Mouse (Mus musculus) forebrain, embryonic 13.5 days (tissue): Measurements from ENCODE around the gene St3gal3. TPM values are rescaled to one million over a fixed set of nuclear protein-coding genes. Genes with fewer than 3 reads are reported as not detected.

Source experiments
- ATAC-seq: fragments of 200-750 bp; cut with Nextera tagmentation; 2 replicates; pipeline ENCODE4 v1.8.0; 2017
- H3K27ac ChIP-seq: fragments of 300-500 bp; sonication (generic); 2 replicates; pipeline ENCODE4 v1.5.1; 2015; ENCODE audit warnings: inconsistent platforms, mild to moderate bottlenecking, moderate library complexity
- H3K27me3 ChIP-seq: fragments of 300-500 bp; sonication (generic); 2 replicates; pipeline ENCODE4 v1.6.1; 2015; ENCODE audit warnings: mild to moderate bottlenecking, inconsistent platforms
- H3K36me3 ChIP-seq: fragments of 300-500 bp; sonication (generic); 2 replicates; pipeline ENCODE4 v1.6.1; 2015; ENCODE audit warnings: mild to moderate bottlenecking, inconsistent platforms; ENCODE audit not compliant: poor library complexity, severe bottlenecking
- H3K4me1 ChIP-seq: fragments of 300-500 bp; sonication (generic); 2 replicates; pipeline ENCODE4 v1.6.1; 2015; ENCODE audit warnings: inconsistent platforms
- H3K4me2 ChIP-seq: fragments of 300-500 bp; sonication (generic); 2 replicates; pipeline ENCODE4 v1.6.1; 2015; ENCODE audit warnings: inconsistent platforms, mild to moderate bottlenecking, moderate library complexity
- H3K4me3 ChIP-seq: fragments of 300-500 bp; sonication (generic); 2 replicates; pipeline ENCODE4 v1.5.1; 2015; ENCODE audit warnings: mild to moderate bottlenecking, inconsistent platforms
- H3K9ac ChIP-seq: fragments of 300-500 bp; sonication (generic); 2 replicates; pipeline ENCODE4 v1.6.1; 2015; ENCODE audit warnings: mild to moderate bottlenecking, inconsistent platforms
- H3K9me3 ChIP-seq: fragments of 300-500 bp; sonication (generic); replicated peaks from 2 replicates; pipeline ENCODE4 v1.6.1; 2016; ENCODE audit warnings: inconsistent platforms
- WGBS: fragments of 180-500 bp; shearing (Covaris S2); methylation state at CpG from one replicate; pipeline ENCODE4 v1.1.7; 2015; 5-methylcytosine and 5-hydroxymethylcytosine counted together
- polyA plus RNA-seq: library from polyadenylated mRNA; unstranded; fragments of >200 nt; fragmentation: Nextera tagmentation; extraction: Ambion mirVana; gene quantifications from 2 replicates; pipeline ENCODE4 v1.2.1, GENCODE M21; 2015

St3gal3 gene
- polyA plus RNA-seq, 1 experiment from 2014 or later = 9.2 TPM

- no peak overlapping the region for H3K27ac ChIP-seq
- no peaks in the 10 kb centered on the region for H3K27me3 ChIP-seq
- ATAC-seq = no peak
- H3K9ac ChIP-seq = no peak overlapping the region
- H3K36me3 ChIP-seq = peaks cover 100% of the 10 kb centered on the region
- no peak overlapping the region for H3K4me2 ChIP-seq
- 96% methylated on average over 7 of the region's 7 CpGs for WGBS
- no peak overlapping the region for H3K4me3 ChIP-seq
- H3K4me1 ChIP-seq = no peaks in the 10 kb centered on the region
- no peaks in the 10 kb centered on the region for H3K9me3 ChIP-seq
Measured at GRCm38 (mm10) chr4:118150804-118151203, 16.1 kb upstream of the St3gal3 start.

GRCm38 (mm10) chr4:118149956-118150680 is 15.4 kb upstream of the St3gal3 start:
- Histone ChIP-seq H3K4me1 (no peaks in the 10 kb centered on the region), H3K27me3 (no peaks in the 10 kb centered on the region), H3K27ac (no peak overlapping the region), H3K36me3 (peaks cover 100% of the 10 kb centered on the region), H3K9ac (no peak overlapping the region), H3K9me3 (no peaks in the 10 kb centered on the region), H3K4me3 (no peak overlapping the region), H3K4me2 (no peak overlapping the region)
- WGBS = 94% methylated on average over 14 of the region's 14 CpGs
- no peak for ATAC-seq

- no peak overlapping the region for H3K9ac ChIP-seq
- peaks cover 100% of the 10 kb centered on the region for H3K36me3 ChIP-seq
- H3K9me3 ChIP-seq = no peaks in the 10 kb centered on the region
- no peak overlapping the region for H3K4me2 ChIP-seq
- H3K27me3 ChIP-seq = no peaks in the 10 kb centered on the region
- no peak for ATAC-seq
- H3K4me3 ChIP-seq = no peak overlapping the region
- H3K27ac ChIP-seq = no peak overlapping the region
- WGBS = 90% methylated on average over 10 of the region's 10 CpGs
- H3K4me1 ChIP-seq = no peaks in the 10 kb centered on the region
Measured at GRCm38 (mm10) chr4:118149055-118149576, 14.4 kb upstream of the St3gal3 start.

- Histone ChIP-seq H3K27ac (no peak overlapping the region), H3K4me3 (no peak overlapping the region), H3K36me3 (peaks cover 100% of the 10 kb centered on the region), H3K4me2 (no peak overlapping the region), H3K9ac (no peak overlapping the region), H3K27me3 (no peaks in the 10 kb centered on the region), H3K4me1 (no peaks in the 10 kb centered on the region), H3K9me3 (no peaks in the 10 kb centered on the region)
- ATAC-seq = no peak
- 92% methylated on average over 10 of the region's 10 CpGs for WGBS
Measured at GRCm38 (mm10) chr4:118148317-118148687, 13.6 kb upstream of the St3gal3 start.

- H3K27me3 ChIP-seq = no peaks in the 10 kb centered on the region
- H3K4me2 ChIP-seq = no peak overlapping the region
- H3K4me3 ChIP-seq = no peak overlapping the region
- H3K4me1 ChIP-seq = no peaks in the 10 kb centered on the region
- ATAC-seq = no peak
- WGBS = 93% methylated on average over 19 of the region's 19 CpGs
- H3K9me3 ChIP-seq = no peaks in the 10 kb centered on the region
- H3K9ac ChIP-seq = no peak overlapping the region
- H3K27ac ChIP-seq = no peak overlapping the region
- peaks cover 100% of the 10 kb centered on the region for H3K36me3 ChIP-seq
Measured at GRCm38 (mm10) chr4:118147547-118148316, 13.0 kb upstream of the St3gal3 start.

- H3K4me2 ChIP-seq = no peak overlapping the region
- no peak overlapping the region for H3K4me3 ChIP-seq
- H3K4me1 ChIP-seq = no peaks in the 10 kb centered on the region
- WGBS = 82% methylated on average over 10 of the region's 10 CpGs
- no peaks in the 10 kb centered on the region for H3K27me3 ChIP-seq
- no peak for ATAC-seq
- peaks cover 100% of the 10 kb centered on the region for H3K36me3 ChIP-seq
- no peak overlapping the region for H3K9ac ChIP-seq
- no peaks in the 10 kb centered on the region for H3K9me3 ChIP-seq
- no peak overlapping the region for H3K27ac ChIP-seq
Measured at GRCm38 (mm10) chr4:118147090-118147489, 12.4 kb upstream of the St3gal3 start.

- WGBS = 92% methylated on average over 9 of the region's 9 CpGs
- Histone ChIP-seq H3K4me3 (no peak overlapping the region), H3K4me2 (no peak overlapping the region), H3K9me3 (no peaks in the 10 kb centered on the region), H3K4me1 (no peaks in the 10 kb centered on the region), H3K9ac (no peak overlapping the region), H3K27ac (no peak overlapping the region), H3K27me3 (no peaks in the 10 kb centered on the region), H3K36me3 (peaks cover 98% of the 10 kb centered on the region)
- ATAC-seq = no peak
Measured at GRCm38 (mm10) chr4:118144324-118144723, 9.6 kb upstream of the St3gal3 start.

GRCm38 (mm10) chr4:118143679-118144078 is 9.0 kb upstream of the St3gal3 start:
- no peak for ATAC-seq
- Histone ChIP-seq H3K4me3 (no peak overlapping the region), H3K4me1 (no peaks in the 10 kb centered on the region), H3K4me2 (no peak overlapping the region), H3K9ac (no peak overlapping the region), H3K36me3 (peaks cover 98% of the 10 kb centered on the region), H3K27me3 (no peaks in the 10 kb centered on the region), H3K9me3 (no peaks in the 10 kb centered on the region), H3K27ac (no peak overlapping the region)
- 84% methylated on average over 7 of the region's 7 CpGs for WGBS

- Histone ChIP-seq H3K9me3 (no peaks in the 10 kb centered on the region), H3K9ac (no peak overlapping the region), H3K4me3 (no peak overlapping the region), H3K4me1 (peaks cover 4% of the 10 kb centered on the region; the same call in 1 of the 2 replicates), H3K27me3 (no peaks in the 10 kb centered on the region), H3K27ac (no peak overlapping the region), H3K4me2 (no peak overlapping the region), H3K36me3 (peaks cover 98% of the 10 kb centered on the region)
- no peak for ATAC-seq
- 95% methylated on average over 5 of the region's 5 CpGs for WGBS
Measured at GRCm38 (mm10) chr4:118141511-118141910, 6.8 kb upstream of the St3gal3 start.

GRCm38 (mm10) chr4:118138891-118139290 is 4.2 kb upstream of the St3gal3 start:
- H3K9me3 ChIP-seq = no peaks in the 10 kb centered on the region
- no peak overlapping the region for H3K4me3 ChIP-seq
- H3K36me3 ChIP-seq = peaks cover 78% of the 10 kb centered on the region
- peaks cover 13% of the 10 kb centered on the region for H3K4me1 ChIP-seq
- H3K4me2 ChIP-seq = no peak overlapping the region
- ATAC-seq = no peak
- H3K9ac ChIP-seq = no peak overlapping the region; the same call in 1 of the 2 replicates
- 79% methylated on average over 5 of the region's 5 CpGs for WGBS
- H3K27me3 ChIP-seq = no peaks in the 10 kb centered on the region
- no peak overlapping the region for H3K27ac ChIP-seq

GRCm38 (mm10) chr4:118137857-118138256 is 3.1 kb upstream of the St3gal3 start:
- peaks cover 68% of the 10 kb centered on the region for H3K36me3 ChIP-seq
- no peak overlapping the region for H3K4me3 ChIP-seq

GRCm38 (mm10) chr4:118137311-118137710 is 2.6 kb upstream of the St3gal3 start:
- H3K9ac ChIP-seq = no peak overlapping the region
- ATAC-seq = no peak
- 92% methylated on average over 10 of the region's 10 CpGs for WGBS
- H3K27ac ChIP-seq = no peak overlapping the region
- H3K4me3 ChIP-seq = no peak overlapping the region
- H3K4me1 ChIP-seq = peaks cover 24% of the 10 kb centered on the region
- no peaks in the 10 kb centered on the region for H3K9me3 ChIP-seq
- H3K36me3 ChIP-seq = peaks cover 62% of the 10 kb centered on the region
- no peak overlapping the region for H3K4me2 ChIP-seq
- no peaks in the 10 kb centered on the region for H3K27me3 ChIP-seq

More at GRCm38 (mm10) chr4:118137857-118138256, 3.1 kb upstream of the St3gal3 start:
- H3K9me3 ChIP-seq = no peaks in the 10 kb centered on the region
- WGBS = 84% methylated on average over 16 of the region's 16 CpGs
- no peak overlapping the region for H3K9ac ChIP-seq
- no peak overlapping the region for H3K27ac ChIP-seq
- no peak for ATAC-seq
- H3K4me2 ChIP-seq = no peak overlapping the region
- no peaks in the 10 kb centered on the region for H3K27me3 ChIP-seq
- peaks cover 23% of the 10 kb centered on the region for H3K4me1 ChIP-seq
